Mouse (Mus musculus) neural tube, embryonic 14.5 days (tissue): ENCODE results near the gene Adora2a. TPM values are rescaled to one million over a fixed set of nuclear protein-coding genes. Genes with fewer than 3 reads are reported as not detected.

Source experiments
- ATAC-seq: fragments of 200-750 bp; cut with Nextera tagmentation; 2 replicates; pipeline ENCODE4 v1.8.0; 2017; ENCODE audit warnings: low read depth, mild to moderate bottlenecking, moderate TSS enrichment, moderate library complexity
- H3K27ac ChIP-seq: fragments of 300-500 bp; sonication (generic); 2 replicates; pipeline ENCODE4 v1.5.1; 2014; ENCODE audit warnings: low read depth, mild to moderate bottlenecking, control low read depth, low read length, moderate library complexity, mixed read lengths
- H3K27me3 ChIP-seq: fragments of 300-500 bp; sonication (generic); 2 replicates; pipeline ENCODE4 v1.6.1; 2014; ENCODE audit warnings: low read length; ENCODE audit not compliant: control insufficient read depth, insufficient read depth
- H3K36me3 ChIP-seq: fragments of 300-500 bp; sonication (generic); 2 replicates; pipeline ENCODE4 v1.6.1; 2014; ENCODE audit warnings: low read length, mixed read lengths; ENCODE audit not compliant: control insufficient read depth, insufficient read depth
- H3K4me1 ChIP-seq: fragments of 300-500 bp; sonication (generic); 2 replicates; pipeline ENCODE4 v1.6.1; 2014; ENCODE audit warnings: low read length; ENCODE audit not compliant: control insufficient read depth, insufficient read depth
- H3K4me2 ChIP-seq: fragments of 300-500 bp; sonication (generic); 2 replicates; pipeline ENCODE4 v1.6.1; 2014; ENCODE audit warnings: mild to moderate bottlenecking, low read depth, low read length, control low read depth
- H3K4me3 ChIP-seq: fragments of 300-500 bp; sonication (generic); 2 replicates; pipeline ENCODE4 v1.5.1; 2014; ENCODE audit warnings: low read depth, low read length, control low read depth, mixed read lengths
- H3K9ac ChIP-seq: fragments of 300-500 bp; sonication (generic); replicated peaks from 2 replicates; pipeline ENCODE4 v1.6.1; 2014; ENCODE audit warnings: low read depth, mild to moderate bottlenecking, control low read depth, low read length, mixed read lengths
- H3K9me3 ChIP-seq: fragments of 300-500 bp; sonication (generic); 2 replicates; pipeline ENCODE4 v1.6.1; 2016; ENCODE audit warnings: low read length; ENCODE audit not compliant: control insufficient read depth
- WGBS: fragments of 180-500 bp; shearing (Covaris S2); extraction: QIAGEN DNeasy Blood & Tissue Kit; methylation state at CpG from one replicate; pipeline ENCODE4 v1.1.7; 2014; 5-methylcytosine and 5-hydroxymethylcytosine counted together
- polyA plus RNA-seq: library from polyadenylated mRNA; unstranded; fragments of >200 nt; fragmentation: Nextera tagmentation; extraction: Ambion mirVana; gene quantifications from 2 replicates; pipeline ENCODE4 v1.2.1, GENCODE M21; 2014

The Adora2a gene
- polyA plus RNA-seq, 1 experiment from 2014 or later, result 3.4 TPM

GRCm38 (mm10) chr10:75328201-75328704 is 11.6 kb downstream of the Adora2a start:
- 24% methylated on average over 4 of the region's 4 CpGs for WGBS
- H3K4me3 ChIP-seq, result no peak overlapping the region

GRCm38 (mm10) chr10:75332268-75332667 is 15.6 kb downstream of the Adora2a start:
- H3K27me3 ChIP-seq, result no peaks in the 10 kb centered on the region
- H3K4me3 ChIP-seq, result no peak overlapping the region
- H3K9me3 ChIP-seq, result no peaks in the 10 kb centered on the region
- no peak for ATAC-seq
- no peak overlapping the region for H3K27ac ChIP-seq
- no peaks in the 10 kb centered on the region for H3K36me3 ChIP-seq
- H3K4me1 ChIP-seq, result no peaks in the 10 kb centered on the region
- no peak overlapping the region for H3K4me2 ChIP-seq
- WGBS, result 90% methylated on average over 3 of the region's 3 CpGs
- no peak overlapping the region for H3K9ac ChIP-seq

More at GRCm38 (mm10) chr10:75328201-75328704, 11.6 kb downstream of the Adora2a start:
- H3K27ac ChIP-seq, result no peak overlapping the region
- no peak overlapping the region for H3K4me2 ChIP-seq
- no peak for ATAC-seq
- H3K36me3 ChIP-seq, result no peaks in the 10 kb centered on the region
- no peak overlapping the region for H3K9ac ChIP-seq
- no peaks in the 10 kb centered on the region for H3K9me3 ChIP-seq
- H3K27me3 ChIP-seq, result no peaks in the 10 kb centered on the region
- H3K4me1 ChIP-seq, result no peaks in the 10 kb centered on the region

- no peak overlapping the region for H3K4me3 ChIP-seq
- no peak for ATAC-seq
- H3K4me1 ChIP-seq, result no peaks in the 10 kb centered on the region
- H3K4me2 ChIP-seq, result no peak overlapping the region
- WGBS, result 94% methylated on average over 23 of the region's 23 CpGs
- no peak overlapping the region for H3K27ac ChIP-seq
- H3K9me3 ChIP-seq, result no peaks in the 10 kb centered on the region
- no peak overlapping the region for H3K9ac ChIP-seq
- H3K36me3 ChIP-seq, result no peaks in the 10 kb centered on the region
- H3K27me3 ChIP-seq, result no peaks in the 10 kb centered on the region
Observed at GRCm38 (mm10) chr10:75333176-75333776, 16.6 kb downstream of the Adora2a start.

- Histone ChIP-seq H3K4me2 (no peak overlapping the region), H3K9me3 (no peaks in the 10 kb centered on the region), H3K4me3 (no peak overlapping the region), H3K27me3 (no peaks in the 10 kb centered on the region), H3K36me3 (no peaks in the 10 kb centered on the region), H3K9ac (no peak overlapping the region), H3K4me1 (no peaks in the 10 kb centered on the region), H3K27ac (no peak overlapping the region)
- 72% methylated on average over 7 of the region's 7 CpGs for WGBS
- no peak for ATAC-seq
Observed at GRCm38 (mm10) chr10:75334175-75334574, 17.5 kb downstream of the Adora2a start.

GRCm38 (mm10) chr10:75335075-75335474 is 18.4 kb downstream of the Adora2a start:
- WGBS, result 90% methylated on average over 6 of the region's 6 CpGs
- H3K4me1 ChIP-seq, result no peaks in the 10 kb centered on the region

GRCm38 (mm10) chr10:75337231-75337630 is 20.6 kb downstream of the Adora2a start:
- 69% methylated on average over 10 of the region's 10 CpGs for WGBS
- Histone ChIP-seq H3K27me3 (no peaks in the 10 kb centered on the region), H3K36me3 (no peaks in the 10 kb centered on the region), H3K9ac (no peak overlapping the region), H3K4me3 (no peak overlapping the region), H3K9me3 (no peaks in the 10 kb centered on the region), H3K27ac (no peak overlapping the region), H3K4me2 (no peak overlapping the region), H3K4me1 (no peaks in the 10 kb centered on the region)
- ATAC-seq, result no peak

More at GRCm38 (mm10) chr10:75335075-75335474, 18.4 kb downstream of the Adora2a start:
- no peak overlapping the region for H3K4me2 ChIP-seq
- no peak for ATAC-seq
- no peaks in the 10 kb centered on the region for H3K36me3 ChIP-seq
- H3K9me3 ChIP-seq, result no peaks in the 10 kb centered on the region
- no peak overlapping the region for H3K4me3 ChIP-seq
- H3K9ac ChIP-seq, result no peak overlapping the region
- H3K27ac ChIP-seq, result no peak overlapping the region
- no peaks in the 10 kb centered on the region for H3K27me3 ChIP-seq

- 86% methylated on average over 5 of the region's 5 CpGs for WGBS
- Histone ChIP-seq H3K9ac (no peak overlapping the region), H3K9me3 (no peaks in the 10 kb centered on the region), H3K27me3 (no peaks in the 10 kb centered on the region), H3K4me3 (no peak overlapping the region), H3K4me2 (no peak overlapping the region), H3K36me3 (no peaks in the 10 kb centered on the region), H3K27ac (no peak overlapping the region), H3K4me1 (no peaks in the 10 kb centered on the region)
- ATAC-seq, result no peak
Observed at GRCm38 (mm10) chr10:75338852-75339251, 22.2 kb downstream of the Adora2a start.

- ATAC-seq, result no peak
- WGBS, result 92% methylated on average over 7 of the region's 7 CpGs
Observed at GRCm38 (mm10) chr10:75339377-75339776, 22.7 kb downstream of the Adora2a start.

GRCm38 (mm10) chr10:75341936-75342335 is 25.3 kb downstream of the Adora2a start:
- no peak overlapping the region for H3K27ac ChIP-seq
- no peak for ATAC-seq
- H3K4me1 ChIP-seq, result no peaks in the 10 kb centered on the region
- no peaks in the 10 kb centered on the region for H3K27me3 ChIP-seq
- H3K36me3 ChIP-seq, result no peaks in the 10 kb centered on the region
- WGBS, result 47% methylated on average over 8 of the region's 8 CpGs
- no peak overlapping the region for H3K9ac ChIP-seq
- H3K9me3 ChIP-seq, result no peaks in the 10 kb centered on the region
- no peak overlapping the region for H3K4me2 ChIP-seq
- H3K4me3 ChIP-seq, result no peak overlapping the region

More at GRCm38 (mm10) chr10:75339377-75339776, 22.7 kb downstream of the Adora2a start:
- Histone ChIP-seq H3K9ac (no peak overlapping the region), H3K4me1 (no peaks in the 10 kb centered on the region), H3K36me3 (no peaks in the 10 kb centered on the region), H3K27me3 (no peaks in the 10 kb centered on the region), H3K4me2 (no peak overlapping the region), H3K4me3 (no peak overlapping the region), H3K9me3 (no peaks in the 10 kb centered on the region), H3K27ac (no peak overlapping the region)
